23 mouse cellular contexts compared by ENCODE assay signal in genomic region chr19:47631799-47632198, GRCm38 (mm10).
"Had no signal": no experiment of that assay in that cellular context is flagged by ENCODE, and none has a peak within 500 bp of the region (broad histone marks: within the 10 kb centered on the region; RNA-seq: fewer than 3 reads in every experiment).

No protein-coding gene starts in this region.

- H3K9ac ChIP-seq: forebrain, embryonic 15.5 days; forebrain, postnatal 0 days; heart, embryonic 13.5 days; heart, embryonic 15.5 days; hindbrain, embryonic 13.5 days; hindbrain, embryonic 15.5 days; limb, embryonic 12.5 days; liver, embryonic 13.5 days; liver, embryonic 15.5 days had no signal

- DNase-seq: forebrain, postnatal 0 days; gastrocnemius, postnatal 14 days; gastrocnemius, postnatal 36 days; heart, adult 2 months; heart, postnatal 14 days; heart, postnatal 36 days; kidney, postnatal 14 days; layer of hippocampus, adult 9-11 months; liver; liver, embryonic 13.5 days had no signal

- H3K27ac ChIP-seq: forebrain, embryonic 15.5 days; heart, adult 2 months; heart, embryonic 13.5 days; heart, embryonic 15.5 days; hindbrain, embryonic 13.5 days; hindbrain, embryonic 15.5 days; hindbrain, postnatal 0 days; kidney, postnatal 0 days; left cerebral cortex, adult 2 months; limb, embryonic 10.5 days; limb, embryonic 12.5 days; liver, embryonic 13.5 days; liver, embryonic 15.5 days had no signal

- H3K27me3 ChIP-seq: forebrain, embryonic 15.5 days; heart, embryonic 13.5 days; heart, embryonic 15.5 days; hindbrain, embryonic 13.5 days; hindbrain, embryonic 15.5 days; limb, embryonic 12.5 days; liver, embryonic 13.5 days; liver, embryonic 15.5 days had no signal

- H3K4me2 ChIP-seq: forebrain, embryonic 15.5 days; heart, embryonic 11.5 days; heart, embryonic 13.5 days; heart, embryonic 15.5 days; hindbrain, embryonic 13.5 days; hindbrain, embryonic 15.5 days; limb, embryonic 12.5 days; liver, embryonic 11.5 days; liver, embryonic 13.5 days; liver, embryonic 15.5 days had no signal

- H3K36me3 ChIP-seq: hindbrain, embryonic 15.5 days had no signal

- H3K4me3 ChIP-seq: forebrain, embryonic 15.5 days; heart, adult 2 months; heart, embryonic 13.5 days; heart, embryonic 15.5 days; hindbrain, embryonic 13.5 days; hindbrain, embryonic 15.5 days; left cerebral cortex, adult 2 months; limb, embryonic 10.5 days; limb, embryonic 12.5 days; liver, embryonic 13.5 days; liver, embryonic 15.5 days had no signal

- H3K4me1 ChIP-seq: forebrain, embryonic 15.5 days; heart, embryonic 13.5 days; heart, embryonic 15.5 days; hindbrain, embryonic 15.5 days; limb, embryonic 10.5 days; limb, embryonic 12.5 days; liver, embryonic 13.5 days; liver, embryonic 15.5 days had no signal

- H3K9me3 ChIP-seq: forebrain, embryonic 15.5 days; heart, embryonic 13.5 days; heart, embryonic 15.5 days; hindbrain, embryonic 13.5 days; hindbrain, embryonic 15.5 days; limb, embryonic 10.5 days; limb, embryonic 12.5 days; liver, embryonic 13.5 days; liver, embryonic 15.5 days had no signal

- ATAC-seq: forebrain, embryonic 15.5 days; forebrain, postnatal 0 days; hindbrain, postnatal 0 days had no signal
